Mouse (Mus musculus) bone marrow, adult 2 months (tissue): ENCODE data around the gene Fam104a. TPM values are rescaled to one million over a fixed set of nuclear protein-coding genes. Genes with fewer than 3 reads are reported as not detected.

Experiments
- H3K27ac ChIP-seq: fragments of 200-500 bp; 2 replicates; pipeline ENCODE4 v1.5.1; 2012; ENCODE audit warnings: low read depth, mild to moderate bottlenecking, control low read depth, inconsistent platforms, low read length; ENCODE audit not compliant: control insufficient read depth, poor library complexity, insufficient read depth
- H3K4me1 ChIP-seq: fragments of 200-500 bp; 2 replicates; pipeline ENCODE4 v1.6.1; 2011; ENCODE audit warnings: low read length; ENCODE audit not compliant: control insufficient read depth, insufficient read depth
- H3K4me3 ChIP-seq: fragments of 200-500 bp; replicated peaks from 2 replicates; pipeline ENCODE3; 2011; ENCODE audit warnings: mild to moderate bottlenecking, low read depth, low read length, control low read depth; ENCODE audit not compliant: control insufficient read depth
- CTCF ChIP-seq: fragments of 200-500 bp; IDR thresholded peaks from 2 replicates; pipeline ENCODE4 v1.5.1; 2011; ENCODE audit warnings: low read length, control low read depth; ENCODE audit not compliant: control insufficient read depth, insufficient read depth
- POLR2A ChIP-seq: fragments of 200-500 bp; IDR thresholded peaks from 2 replicates; pipeline ENCODE4 v1.6.1; 2011; ENCODE audit warnings: low read depth, mild to moderate bottlenecking, control low read depth, low read length, borderline replicate concordance; ENCODE audit not compliant: control insufficient read depth
- WGBS: fragments of 180-500 bp; shearing (Covaris S2); methylation state at CpG from one replicate; pipeline ENCODE4 v1.1.7; 2018; 5-methylcytosine and 5-hydroxymethylcytosine counted together
- polyA plus RNA-seq: library from polyadenylated mRNA; stranded (reverse); fragments of >200 nt; gene quantifications from 2 replicates; pipeline ENCODE4 v1.2.4, GENCODE M21; 2011; ENCODE audit warnings: low replicate concordance; ENCODE audit not compliant: missing spikeins, insufficient read depth, insufficient read length

Gene Fam104a
- polyA plus RNA-seq, 1 experiment = 35.2 TPM

- Histone ChIP-seq H3K4me3 (no peak overlapping the region), H3K27ac (no peak overlapping the region), H3K4me1 (peaks cover 3% of the 10 kb centered on the region; the same call in 1 of the 2 replicates)
- WGBS = 78% methylated on average over 2 of the region's 2 CpGs
- TF ChIP-seq POLR2A (no peak), CTCF (no peak)
Measured at GRCm38 (mm10) chr11:113676847-113677246, 7.1 kb downstream of the Fam104a start.

GRCm38 (mm10) chr11:113674595-113674994 is 9.4 kb downstream of the Fam104a start:
- Histone ChIP-seq H3K4me3 (no peak overlapping the region), H3K4me1 (peaks cover 4% of the 10 kb centered on the region; the same call in 1 of the 2 replicates), H3K27ac (no peak overlapping the region)
- TF ChIP-seq CTCF (no peak), POLR2A (no peak)
- 92% methylated on average over 5 of the region's 5 CpGs for WGBS

- H3K4me1 ChIP-seq = peaks cover 6% of the 10 kb centered on the region
- no peak overlapping the region for H3K27ac ChIP-seq
- no peak overlapping the region for H3K4me3 ChIP-seq
- WGBS = 93% methylated on average over 4 of the region's 4 CpGs
- no peak for TF ChIP-seq CTCF
- TF ChIP-seq POLR2A = no peak
Measured at GRCm38 (mm10) chr11:113673614-113674013, 10.3 kb downstream of the Fam104a start.

- H3K27ac ChIP-seq = no peak overlapping the region
- H3K4me3 ChIP-seq = no peak overlapping the region
- peaks cover 5% of the 10 kb centered on the region for H3K4me1 ChIP-seq
- TF ChIP-seq CTCF = no peak
- no peak for TF ChIP-seq POLR2A
- 62% methylated on average over 4 of the region's 4 CpGs for WGBS
Measured at GRCm38 (mm10) chr11:113669711-113670110, 14.2 kb downstream of the Fam104a start.

- H3K4me1 ChIP-seq = peaks cover 5% of the 10 kb centered on the region
Measured at GRCm38 (mm10) chr11:113668857-113669256, 15.1 kb downstream of the Fam104a start.

GRCm38 (mm10) chr11:113667704-113668103 is 16.3 kb downstream of the Fam104a start:
- 81% methylated on average over 4 of the region's 4 CpGs for WGBS
- H3K27ac ChIP-seq = no peak overlapping the region; the same call in 1 of the 2 replicates
- H3K4me3 ChIP-seq = no peak overlapping the region
- H3K4me1 ChIP-seq = peaks cover 5% of the 10 kb centered on the region
- TF ChIP-seq CTCF (no peak), POLR2A (no peak)

More at GRCm38 (mm10) chr11:113668857-113669256, 15.1 kb downstream of the Fam104a start:
- WGBS = 33% methylated on average over 5 of the region's 5 CpGs
- H3K27ac ChIP-seq = no peak overlapping the region
- no peak for TF ChIP-seq CTCF
- no peak for TF ChIP-seq POLR2A
- no peak overlapping the region for H3K4me3 ChIP-seq

GRCm38 (mm10) chr11:113667122-113667521 is 16.8 kb downstream of the Fam104a start:
- peaks cover 5% of the 10 kb centered on the region for H3K4me1 ChIP-seq
- TF ChIP-seq CTCF = no peak
- TF ChIP-seq POLR2A = no peak
- WGBS = 85% methylated on average over 2 of the region's 2 CpGs

GRCm38 (mm10) chr11:113666648-113667047 is 17.3 kb downstream of the Fam104a start:
- Histone ChIP-seq H3K27ac (no peak overlapping the region), H3K4me1 (peaks cover 5% of the 10 kb centered on the region), H3K4me3 (no peak overlapping the region)
- TF ChIP-seq POLR2A (no peak), CTCF (no peak)
- 27% methylated on average over 10 of the region's 10 CpGs for WGBS

More at GRCm38 (mm10) chr11:113667122-113667521, 16.8 kb downstream of the Fam104a start:
- Histone ChIP-seq H3K27ac (no peak overlapping the region), H3K4me3 (no peak overlapping the region)

GRCm38 (mm10) chr11:113666205-113666604 is 17.8 kb downstream of the Fam104a start:
- H3K4me3 ChIP-seq = no peak overlapping the region
- TF ChIP-seq CTCF = no peak
- no peak for TF ChIP-seq POLR2A
- no peak overlapping the region for H3K27ac ChIP-seq
- peaks cover 5% of the 10 kb centered on the region for H3K4me1 ChIP-seq
- 41% methylated on average over 6 of the region's 6 CpGs for WGBS
